Mouse (Mus musculus) limb, embryonic 12.5 days (tissue): Measurements from ENCODE around the gene Gm21983. TPM values are rescaled to one million over a fixed set of nuclear protein-coding genes. Genes with fewer than 3 reads are reported as not detected.
A peak's percentile ranks its signal among the peaks of the same experiment; 100 is the strongest.

Source experiments
- ATAC-seq: fragments of 200-750 bp; cut with Nextera tagmentation; 2 replicates; pipeline ENCODE4 v1.8.0; 2017; ENCODE audit warnings: low read depth, moderate TSS enrichment; ENCODE audit not compliant: insufficient number of reproducible peaks, insufficient read depth, low FRiP score, low TSS enrichment
- H3K27ac ChIP-seq: fragments of 300-500 bp; sonication (generic); 2 replicates; pipeline ENCODE4 v1.5.1; 2016; ENCODE audit warnings: mild to moderate bottlenecking, moderate library complexity
- H3K27me3 ChIP-seq: fragments of 300-500 bp; sonication (generic); 2 replicates; pipeline ENCODE4 v1.6.1; 2016; ENCODE audit warnings: mild to moderate bottlenecking, moderate library complexity
- H3K36me3 ChIP-seq: fragments of 300-500 bp; sonication (generic); 2 replicates; pipeline ENCODE4 v1.6.1; 2016; ENCODE audit warnings: mild to moderate bottlenecking, moderate library complexity
- H3K4me1 ChIP-seq: fragments of 300-500 bp; sonication (generic); replicated peaks from 2 replicates; pipeline ENCODE4 v1.6.1; 2016
- H3K4me2 ChIP-seq: fragments of 300-500 bp; sonication (generic); 2 replicates; pipeline ENCODE4 v1.6.1; 2016; ENCODE audit warnings: mild to moderate bottlenecking, moderate library complexity
- H3K4me3 ChIP-seq: fragments of 300-500 bp; sonication (generic); replicated peaks from 2 replicates; pipeline ENCODE4 v1.5.1; 2016; ENCODE audit warnings: mild to moderate bottlenecking
- H3K9ac ChIP-seq: fragments of 300-500 bp; sonication (generic); replicated peaks from 2 replicates; pipeline ENCODE4 v1.6.1; 2016; ENCODE audit warnings: mild to moderate bottlenecking, moderate library complexity
- H3K9me3 ChIP-seq: fragments of 300-500 bp; sonication (generic); 2 replicates; pipeline ENCODE4 v1.6.1; 2016; ENCODE audit warnings: mild to moderate bottlenecking, moderate library complexity
- WGBS: fragments of 180-500 bp; shearing (Covaris S2); methylation state at CpG from one replicate; pipeline ENCODE4 v1.1.7; 2016; 5-methylcytosine and 5-hydroxymethylcytosine counted together
- polyA plus RNA-seq: library from polyadenylated mRNA; unstranded; fragments of >200 nt; fragmentation: Nextera tagmentation; extraction: Ambion mirVana; gene quantifications from 2 replicates; pipeline ENCODE4 v1.2.1, GENCODE M21; 2016

Gm21983 gene
- 0.61 and 1.5 TPM in 2 replicates for polyA plus RNA-seq

GRCm38 (mm10) chr7:27180837-27181695 lies at the start of gene Gm21983, which contains the start of gene Mia:
Gene Gm21983 (minus strand): TSS chr7:27181086.
Gene Mia (minus strand): TSS chr7:27181157.
- Histone ChIP-seq H3K27me3 (no peaks in the 10 kb centered on the region), H3K9me3 (peaks cover 9% of the 10 kb centered on the region; the same call in 1 of the 2 replicates), H3K9ac (peak within 1 kb of the TSS; percentile 23; the same call in 1 of the 2 replicates), H3K4me2 (peak within 1 kb of the TSS; percentile 57), H3K4me3 (peak within 1 kb of the TSS; percentile 65), H3K4me1 (peaks cover 3% of the 10 kb centered on the region; the same call in 1 of the 2 replicates), H3K27ac (peak within 1 kb of the TSS; percentile 86), H3K36me3 (peaks cover 32% of the 10 kb centered on the region)
- ATAC-seq: no peak
- 64% methylated on average over 14 of the region's 14 CpGs for WGBS

- H3K9me3 ChIP-seq: no peaks in the 10 kb centered on the region
- H3K9ac ChIP-seq: peak overlapping the region; percentile 80
- WGBS: 18% methylated on average over 6 of the region's 6 CpGs
- peaks cover 54% of the 10 kb centered on the region for H3K4me1 ChIP-seq
- peak overlapping the region; percentile 88 for H3K27ac ChIP-seq
- H3K36me3 ChIP-seq: no peaks in the 10 kb centered on the region
- H3K4me2 ChIP-seq: peak overlapping the region; percentile 87
- H3K27me3 ChIP-seq: no peaks in the 10 kb centered on the region
- no peak for ATAC-seq
- peak overlapping the region; percentile 86 for H3K4me3 ChIP-seq
Observed at GRCm38 (mm10) chr7:27228865-27229264, 48.0 kb upstream of the Gm21983 start.

DNA sequence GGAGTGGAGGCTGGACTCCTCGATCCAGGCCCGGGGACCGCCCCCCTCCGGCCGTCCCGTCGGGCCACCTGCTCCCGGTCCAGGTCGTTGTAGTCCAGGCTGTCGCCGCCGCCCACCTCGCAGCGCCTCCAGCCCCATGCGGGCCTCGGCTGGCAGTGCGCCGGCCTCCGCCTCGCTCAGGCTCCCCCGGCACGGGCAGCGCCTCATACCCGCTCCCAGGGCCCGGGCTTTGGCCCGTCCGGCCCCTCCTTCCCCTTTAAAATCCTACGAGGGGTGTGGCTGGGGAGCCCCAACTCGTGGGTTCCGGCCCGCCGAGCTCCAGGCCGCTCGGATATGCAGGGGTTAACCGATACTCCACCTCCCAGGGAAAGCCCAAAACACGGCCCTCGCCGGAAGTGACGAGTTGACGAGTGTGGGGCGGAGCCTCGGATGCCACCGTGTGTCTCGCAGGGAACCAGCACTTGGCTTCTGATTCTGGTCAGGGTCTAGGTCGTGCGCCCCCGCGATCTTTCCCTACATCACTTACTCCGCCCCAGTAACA lies 47.5 kb upstream of the Gm21983 start, which contains the start of gene Itpkc:
Gene Itpkc (minus strand): TSS at position 381 of the 541 bp plus-strand sequence.
- WGBS: under 1% methylated on average over 46 of the region's 49 CpGs
- Histone ChIP-seq H3K4me1 (peaks cover 54% of the 10 kb centered on the region), H3K4me2 (peak within 1 kb of the TSS; percentile 87), H3K27ac (peak within 1 kb of the TSS; percentile 88), H3K4me3 (peak within 1 kb of the TSS; percentile 86), H3K36me3 (no peaks in the 10 kb centered on the region), H3K9ac (peak within 1 kb of the TSS; percentile 80), H3K27me3 (no peaks in the 10 kb centered on the region), H3K9me3 (no peaks in the 10 kb centered on the region)
- peak; percentile 75 for ATAC-seq

DNA sequence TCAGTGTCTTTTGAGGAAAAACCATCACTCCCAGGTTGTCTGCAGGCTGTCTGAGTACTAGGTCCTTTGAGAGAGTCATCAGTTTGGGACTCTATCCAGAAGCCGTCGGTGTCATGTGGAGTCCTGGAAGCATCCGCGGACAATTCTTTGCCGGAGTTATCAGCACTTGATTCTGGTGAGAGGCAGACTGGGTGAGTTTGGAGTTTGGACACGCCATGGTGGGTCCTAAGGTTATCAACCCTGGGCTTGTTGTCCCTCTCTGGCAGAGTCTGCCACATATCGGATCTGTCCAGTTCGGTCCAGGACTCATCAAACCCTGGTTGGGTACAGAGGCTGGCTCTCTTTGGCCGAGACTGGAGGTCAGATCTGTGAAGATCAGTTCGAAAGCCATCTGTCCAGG lies 46.8 kb upstream of the Gm21983 start:
- no peaks in the 10 kb centered on the region for H3K36me3 ChIP-seq
- 4% methylated on average over 10 of the region's 10 CpGs for WGBS
- peak overlapping the region; percentile 80 for H3K9ac ChIP-seq
- 0 out of 2 replicates have a peak, but pooled peaks have one; percentile 6 for ATAC-seq
- H3K27me3 ChIP-seq: no peaks in the 10 kb centered on the region
- H3K4me3 ChIP-seq: peak overlapping the region; percentile 86
- H3K27ac ChIP-seq: peak overlapping the region; percentile 88; the same call in 1 of the 2 replicates
- H3K4me1 ChIP-seq: peaks cover 54% of the 10 kb centered on the region
- H3K4me2 ChIP-seq: peak overlapping the region; percentile 87
- no peaks in the 10 kb centered on the region for H3K9me3 ChIP-seq

GRCm38 (mm10) chr7:27227276-27227675 lies 46.4 kb upstream of the Gm21983 start:
- no peak for ATAC-seq
- Histone ChIP-seq H3K4me2 (peak overlapping the region; percentile 87), H3K27ac (no peak overlapping the region), H3K4me3 (peak overlapping the region; percentile 86), H3K27me3 (no peaks in the 10 kb centered on the region), H3K4me1 (peaks cover 51% of the 10 kb centered on the region), H3K9me3 (no peaks in the 10 kb centered on the region), H3K9ac (peak overlapping the region; percentile 80), H3K36me3 (peaks cover 1% of the 10 kb centered on the region; the same call in 1 of the 2 replicates)
- WGBS: 33% methylated on average over 9 of the region's 9 CpGs

DNA sequence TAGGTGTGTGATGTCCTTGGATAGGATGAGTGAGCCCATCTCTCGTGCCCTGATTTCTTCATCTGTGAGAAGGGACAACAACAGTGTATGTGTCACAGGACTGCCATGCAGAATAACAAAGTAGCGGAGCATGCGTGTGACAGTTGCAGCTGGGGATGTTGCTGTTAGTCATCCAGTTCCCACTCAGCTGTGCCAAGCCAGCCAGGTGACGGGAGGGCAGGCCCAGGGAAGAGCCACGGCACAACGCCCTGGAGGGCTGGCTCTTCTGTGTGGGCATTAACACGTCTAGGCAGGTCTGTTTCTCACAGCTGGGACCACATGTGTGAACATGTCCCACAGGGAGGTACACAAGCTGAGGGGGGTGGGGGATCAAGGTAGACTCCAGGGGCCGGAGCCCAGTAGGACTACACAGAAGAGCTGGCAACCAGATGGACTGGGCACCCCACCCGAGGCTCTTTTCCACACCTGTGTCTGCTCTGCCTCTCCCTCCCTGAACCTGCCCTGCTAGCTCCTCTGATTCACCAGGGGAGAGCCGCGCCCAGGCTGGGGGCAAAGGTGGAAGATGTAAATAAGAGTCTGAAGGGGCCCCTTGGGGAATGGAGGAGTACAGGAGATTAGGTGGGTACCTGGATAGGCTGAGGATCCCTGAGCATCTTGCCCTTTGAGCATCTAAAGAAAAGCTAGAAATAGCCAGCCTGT lies 44.1 kb upstream of the Gm21983 start:
- WGBS: 72% methylated on average over 11 of the region's 11 CpGs
- Histone ChIP-seq H3K27me3 (no peaks in the 10 kb centered on the region), H3K9me3 (no peaks in the 10 kb centered on the region), H3K9ac (no peak overlapping the region), H3K4me1 (peaks cover 51% of the 10 kb centered on the region), H3K36me3 (peaks cover 20% of the 10 kb centered on the region; the same call in 1 of the 2 replicates), H3K27ac (no peak overlapping the region), H3K4me3 (peak overlapping the region; percentile 12), H3K4me2 (peak overlapping the region; percentile 87)
- no peak for ATAC-seq

DNA sequence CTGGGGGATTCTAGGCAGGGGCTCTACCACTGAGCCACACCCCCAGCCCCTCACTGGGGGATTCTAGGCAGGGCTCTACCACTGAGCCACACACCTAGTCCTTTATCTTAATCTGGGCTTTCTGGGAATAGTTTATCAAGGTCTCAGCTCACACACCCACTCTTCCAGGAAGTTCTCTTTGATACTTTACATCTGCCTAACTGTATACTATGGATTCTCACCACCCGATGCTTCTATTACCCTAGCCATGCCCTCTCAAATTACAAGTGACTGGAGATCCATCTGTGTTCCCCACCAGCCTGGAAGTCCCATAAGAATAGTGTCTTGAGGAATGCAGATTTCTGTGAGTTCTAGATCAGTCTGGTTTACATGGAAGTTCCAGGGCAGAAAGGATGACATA lies 41.7 kb upstream of the Gm21983 start:
- Histone ChIP-seq H3K27me3 (no peaks in the 10 kb centered on the region), H3K4me2 (no peak overlapping the region), H3K27ac (no peak overlapping the region), H3K4me1 (peaks cover 44% of the 10 kb centered on the region), H3K36me3 (peaks cover 40% of the 10 kb centered on the region), H3K9me3 (no peaks in the 10 kb centered on the region), H3K4me3 (no peak overlapping the region), H3K9ac (no peak overlapping the region)
- no peak for ATAC-seq
- WGBS: 69% methylated on average over 1 of the region's 1 CpGs

GRCm38 (mm10) chr7:27221939-27222338 lies 41.1 kb upstream of the Gm21983 start:
- no peak overlapping the region for H3K9ac ChIP-seq

DNA sequence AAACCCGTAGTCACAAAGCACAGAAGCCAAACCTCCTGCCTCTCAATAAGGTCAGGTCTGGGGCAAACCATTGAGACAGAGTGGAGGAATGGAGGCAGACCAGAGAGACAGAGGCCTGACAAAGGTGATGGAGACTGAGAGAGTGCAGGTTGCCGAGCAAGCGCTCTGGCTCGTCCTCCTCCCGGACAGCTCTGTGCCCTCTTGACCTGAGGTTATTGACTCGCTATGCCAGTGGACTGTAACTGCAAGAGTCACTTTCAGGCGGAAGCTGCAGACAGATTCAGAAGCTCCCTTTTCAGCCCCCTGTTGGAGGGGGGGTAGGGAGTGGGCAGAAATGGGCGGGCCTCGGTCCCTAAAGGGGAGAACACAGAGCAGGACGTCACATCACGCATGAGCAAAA lies 39.1 kb upstream of the Gm21983 start:
- no peak overlapping the region for H3K4me2 ChIP-seq
- no peaks in the 10 kb centered on the region for H3K27me3 ChIP-seq
- WGBS: 75% methylated on average over 11 of the region's 11 CpGs
- H3K4me1 ChIP-seq: peaks cover 18% of the 10 kb centered on the region
- no peaks in the 10 kb centered on the region for H3K9me3 ChIP-seq
- ATAC-seq: no peak
- no peak overlapping the region for H3K9ac ChIP-seq
- H3K36me3 ChIP-seq: peaks cover 61% of the 10 kb centered on the region
- no peak overlapping the region for H3K27ac ChIP-seq
- no peak overlapping the region for H3K4me3 ChIP-seq

More at GRCm38 (mm10) chr7:27221939-27222338, 41.1 kb upstream of the Gm21983 start:
- Histone ChIP-seq H3K9me3 (no peaks in the 10 kb centered on the region), H3K27me3 (no peaks in the 10 kb centered on the region), H3K36me3 (peaks cover 46% of the 10 kb centered on the region), H3K4me3 (no peak overlapping the region), H3K4me1 (peaks cover 38% of the 10 kb centered on the region), H3K4me2 (no peak overlapping the region), H3K27ac (no peak overlapping the region)
- 82% methylated on average over 6 of the region's 6 CpGs for WGBS
- no peak for ATAC-seq

- 80% methylated on average over 7 of the region's 7 CpGs for WGBS
- ATAC-seq: no peak
Observed at GRCm38 (mm10) chr7:27218586-27218985, 37.7 kb upstream of the Gm21983 start.

DNA sequence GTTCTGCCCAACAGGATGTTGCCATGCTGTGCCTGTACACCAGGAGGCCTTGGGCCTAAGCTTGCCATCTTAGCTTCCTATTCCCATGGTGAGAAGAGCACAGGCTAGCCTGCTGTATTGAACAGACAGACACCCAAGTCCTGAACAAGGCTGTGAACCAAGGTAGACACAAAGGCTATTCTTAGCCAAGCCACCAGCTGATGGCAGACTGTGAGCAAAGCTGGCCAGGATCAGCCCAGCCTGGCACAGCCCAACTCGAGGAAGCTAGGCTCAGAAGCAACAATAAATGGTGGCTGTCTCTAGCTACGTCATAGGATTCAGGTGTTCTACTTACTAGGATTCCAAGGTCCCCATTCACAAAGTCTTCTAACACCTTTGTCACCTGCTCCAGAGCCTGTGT lies 31.7 kb upstream of the Gm21983 start:
- Histone ChIP-seq H3K4me3 (no peak overlapping the region), H3K27ac (no peak overlapping the region), H3K4me2 (no peak overlapping the region), H3K27me3 (no peaks in the 10 kb centered on the region), H3K4me1 (no peaks in the 10 kb centered on the region), H3K9ac (no peak overlapping the region), H3K36me3 (peaks cover 90% of the 10 kb centered on the region), H3K9me3 (no peaks in the 10 kb centered on the region)
- 88% methylated on average over 2 of the region's 2 CpGs for whole genome bisulfite sequencing
- no peak for ATAC-seq

More at GRCm38 (mm10) chr7:27218586-27218985, 37.7 kb upstream of the Gm21983 start:
- peaks cover 74% of the 10 kb centered on the region for H3K36me3 ChIP-seq
- no peaks in the 10 kb centered on the region for H3K27me3 ChIP-seq
- H3K4me1 ChIP-seq: peaks cover 4% of the 10 kb centered on the region; the same call in 1 of the 2 replicates
- H3K27ac ChIP-seq: no peak overlapping the region
- H3K9me3 ChIP-seq: no peaks in the 10 kb centered on the region
- H3K4me2 ChIP-seq: no peak overlapping the region
- H3K9ac ChIP-seq: no peak overlapping the region
- no peak overlapping the region for H3K4me3 ChIP-seq
